Mouse (Mus musculus) right cerebral cortex, postnatal 36 days (tissue): ENCODE measurements at regions not wholly inside any gene's neighbourhood (a gene's known extent, or its start where the extent isn't known, plus 50 kb on each side); places are given as distances from the start of the nearest gene placed in this dataset.
"Not testable (repeated sequence)": the region's sequence is repeated elsewhere in the genome, so short reads cannot be mapped to it uniquely, and the experiment has no call there.

Experiments used
- DNase-seq, 2 experiments: peaks; one replicate each; pipeline ENCODE4 v3.0.0; 2022; ENCODE audit warnings: low spot score in 2 of 2, mixed read lengths in 1 of 2

GRCm38 (mm10) chr15:3909471-3909870, 69.9 kb downstream of the Fbxo4 start:
- DNase-seq, result no peak

DNA sequence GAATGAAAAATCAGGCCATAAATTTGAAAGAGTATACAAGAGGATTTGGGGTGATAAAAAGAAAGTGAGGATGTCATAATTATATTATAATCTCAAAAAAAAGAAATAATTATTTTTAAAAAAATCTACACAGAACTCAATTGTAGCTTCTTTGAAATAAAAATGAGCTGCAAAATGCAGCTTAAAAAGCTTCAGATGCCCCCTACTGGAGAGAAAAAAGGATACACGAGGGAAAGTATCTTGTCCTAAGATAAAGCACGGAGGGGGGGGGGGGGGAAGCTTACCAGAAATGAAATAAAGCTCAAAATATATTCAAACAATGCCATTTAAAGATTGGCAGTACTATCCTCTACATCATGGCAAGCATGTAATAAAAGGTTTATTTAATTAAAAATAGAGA, 70.7 kb downstream of the Fbxo4 start:
- no peak for DNase-seq

- DNase-seq, result no peak
Measured at GRCm38 (mm10) chr15:3905548-3905947, 73.8 kb downstream of the Fbxo4 start.

GRCm38 (mm10) chr15:3878429-3878828, 100.9 kb downstream of the Fbxo4 start:
- no peak for DNase-seq

DNA sequence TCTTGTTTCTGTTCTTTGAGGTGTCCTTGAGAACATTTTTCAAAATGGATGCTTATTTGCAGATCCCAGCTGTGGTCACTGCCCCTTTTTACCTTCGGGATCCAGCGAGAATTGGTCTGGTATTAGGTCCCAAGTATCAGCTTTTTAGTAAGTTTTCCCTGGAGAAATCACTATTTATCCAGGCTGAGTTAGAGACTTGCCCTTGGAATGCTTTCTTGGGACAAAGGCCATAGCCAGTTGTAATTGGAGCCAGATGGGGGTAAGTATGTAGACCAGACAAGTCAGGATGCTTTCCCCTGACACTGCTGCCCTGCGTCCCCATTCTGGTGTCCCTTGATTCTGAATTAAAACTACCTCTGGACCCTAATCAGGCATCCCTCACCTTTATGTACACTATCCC, 101.9 kb downstream of the Fbxo4 start:
- DNase-seq, result no peak

DNA sequence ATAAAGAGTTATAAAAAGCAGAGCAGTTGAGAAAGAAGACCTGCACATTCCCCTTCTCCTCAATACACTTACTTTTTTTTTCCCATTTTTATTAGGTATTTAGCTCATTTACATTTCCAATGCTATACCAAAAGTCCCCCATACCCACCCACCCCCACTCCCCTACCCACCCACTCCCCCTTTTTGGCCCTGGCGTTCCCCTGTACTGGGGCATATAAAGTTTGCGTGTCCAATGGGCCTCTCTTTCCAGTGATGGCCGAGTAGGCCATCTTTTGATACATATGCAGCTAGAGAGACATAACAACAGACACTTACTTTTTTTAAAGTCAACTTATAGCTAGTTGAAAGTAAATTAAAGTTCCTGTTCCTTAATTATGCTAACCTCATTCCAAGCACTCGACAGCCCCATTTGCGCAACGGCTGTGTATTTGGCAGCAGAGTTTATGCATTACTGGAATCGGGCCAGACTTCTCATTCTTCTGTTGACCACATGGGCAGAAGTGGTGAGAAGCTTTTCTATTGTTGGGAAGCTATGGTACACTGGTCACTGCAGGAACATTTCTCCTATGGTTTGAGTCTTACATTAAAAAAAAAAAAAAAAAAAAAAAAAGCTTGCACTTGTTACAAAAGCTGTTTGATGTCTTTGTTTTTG, 104.0 kb downstream of the Fbxo4 start:
- DNase-seq, result not testable (repeated sequence)

DNA sequence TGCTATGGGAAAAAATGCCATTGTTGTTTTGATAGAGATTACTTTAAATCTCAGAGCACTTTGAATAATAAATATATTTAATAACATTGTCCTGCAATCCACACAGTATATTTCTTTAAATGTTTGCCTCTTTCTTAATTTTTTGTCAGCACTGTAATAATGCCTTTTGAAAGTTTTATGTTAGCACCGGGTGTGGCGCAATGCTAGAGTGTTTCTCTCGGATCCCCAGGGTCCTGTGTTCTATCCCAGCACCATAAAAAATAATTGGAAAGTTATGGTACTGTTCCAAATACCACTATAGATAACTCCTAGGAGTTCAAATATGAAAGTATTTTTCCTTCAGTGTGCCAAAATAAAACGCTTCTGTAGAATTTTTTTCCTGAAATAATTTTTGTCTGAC, 147.6 kb downstream of the Fbxo4 start:
- no peak for DNase-seq

- DNase-seq, result no peak
Measured at GRCm38 (mm10) chr15:3805430-3805829, 173.9 kb downstream of the Fbxo4 start.

DNA sequence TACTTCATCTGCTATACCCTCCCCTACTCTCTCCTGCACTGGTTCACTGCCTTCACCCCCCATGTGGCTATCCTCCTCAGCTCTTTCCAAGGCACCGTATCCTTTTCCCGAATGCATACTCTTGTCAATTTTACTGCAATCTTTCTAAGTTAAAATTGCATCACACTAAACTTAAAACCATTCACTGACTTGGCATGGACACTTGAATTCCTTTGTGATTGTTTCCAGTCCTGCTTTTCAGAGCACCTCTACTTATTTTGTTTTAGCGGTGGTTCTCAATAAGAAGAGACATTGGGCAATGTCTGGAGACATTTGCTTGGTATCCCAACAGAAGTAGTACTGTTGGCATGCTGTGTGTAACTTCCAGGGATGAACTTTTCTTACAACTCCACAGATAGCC, 192.6 kb upstream of the Ghr start:
- DNase-seq, result no peak

DNA sequence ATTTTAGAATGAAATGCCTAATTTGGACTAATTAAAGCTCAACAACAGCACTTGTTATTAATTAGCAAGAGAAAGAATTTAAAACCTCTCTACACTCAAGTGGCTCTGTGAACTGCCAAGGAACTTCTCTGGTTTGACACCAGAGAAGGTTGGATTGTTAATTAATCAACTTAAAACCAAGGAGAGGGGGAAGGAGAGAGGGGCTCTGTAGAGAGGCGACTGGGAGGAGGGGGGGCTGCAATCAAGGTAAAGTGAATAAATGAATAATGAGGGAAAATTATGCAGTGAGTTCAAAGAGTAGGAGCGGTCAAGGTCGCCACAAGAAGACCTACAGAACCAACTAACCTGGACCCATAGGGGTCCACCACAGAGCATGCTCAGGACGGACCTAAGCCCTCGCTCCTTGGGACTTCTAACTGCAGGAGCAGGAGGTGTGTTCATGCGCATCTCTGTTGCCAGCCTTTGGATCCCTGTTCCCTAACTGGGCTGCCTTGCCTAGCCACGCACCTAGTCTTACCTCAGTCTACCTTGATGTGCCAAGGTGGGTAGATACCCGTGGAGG, 189.0 kb upstream of the Ghr start:
- DNase-seq, result no peak

DNA sequence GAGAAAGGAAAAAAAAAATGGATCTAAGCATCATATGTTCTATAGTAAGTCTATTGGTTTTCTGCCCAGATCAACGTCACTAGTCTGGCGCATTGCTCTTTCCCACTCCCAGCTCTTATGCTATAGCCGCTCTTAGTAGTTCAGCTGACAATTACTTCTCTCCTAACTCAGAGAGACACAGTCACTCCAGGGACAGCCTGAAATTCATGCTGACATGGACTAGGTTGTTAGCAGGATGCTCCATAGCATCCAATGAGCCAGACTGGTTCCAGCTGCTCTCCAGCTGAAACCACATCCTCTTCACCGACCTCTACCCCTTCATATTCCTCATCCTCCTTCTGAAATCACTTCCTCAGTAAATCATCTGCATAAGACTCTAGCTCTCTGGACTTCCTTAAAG, 187.0 kb upstream of the Ghr start:
- no peak for DNase-seq

- no peak for DNase-seq
Measured at GRCm38 (mm10) chr15:3764726-3765125, 181.4 kb upstream of the Ghr start.

DNA sequence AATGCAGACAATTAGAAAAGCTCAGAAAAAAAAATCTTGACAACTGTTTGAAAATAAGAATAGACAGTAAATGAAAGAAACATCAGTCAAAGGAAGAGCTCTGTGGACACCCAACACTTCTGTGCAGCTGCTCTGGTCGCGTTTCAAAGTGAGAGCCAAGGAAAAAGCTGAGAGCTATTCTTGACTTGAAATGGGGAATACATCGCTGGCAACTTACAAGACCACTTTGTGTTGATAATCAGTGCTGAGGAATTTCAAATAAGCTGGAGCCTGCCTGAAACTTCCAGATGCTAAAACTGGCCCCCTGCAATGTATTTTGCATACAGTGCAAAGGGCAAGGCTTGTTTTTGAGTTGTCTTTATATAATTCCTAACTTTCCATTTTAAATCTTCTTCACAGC, 177.1 kb upstream of the Ghr start:
- no peak for DNase-seq

DNA sequence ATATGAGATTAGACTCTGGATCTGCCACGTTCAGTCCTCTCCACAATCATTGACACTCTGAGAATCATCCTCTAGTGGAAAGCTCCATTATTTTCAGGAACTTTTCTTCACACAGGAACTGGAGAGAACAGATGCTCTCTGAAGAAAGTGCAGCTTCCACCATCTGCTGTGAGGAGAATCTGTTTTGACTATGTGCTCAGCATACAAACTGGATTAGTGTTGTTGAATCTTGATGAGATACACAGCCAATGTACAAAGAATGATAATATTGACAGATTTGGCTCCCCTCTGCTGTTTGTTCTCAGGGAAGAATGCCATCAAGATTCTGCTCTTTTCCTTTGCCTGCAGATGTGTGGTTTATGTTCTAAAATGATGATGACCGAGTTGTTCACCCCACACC, 172.3 kb upstream of the Ghr start:
- DNase-seq, result peak; percentile 5 to 38

GRCm38 (mm10) chr15:3748072-3748471, 164.8 kb upstream of the Ghr start:
- DNase-seq, result not testable (repeated sequence)

GRCm38 (mm10) chr15:3743168-3743814, 160.0 kb upstream of the Ghr start:
- no peak for DNase-seq

GRCm38 (mm10) chr15:3742191-3742590, 158.9 kb upstream of the Ghr start:
- no peak for DNase-seq

GRCm38 (mm10) chr15:3725214-3725613, 141.9 kb upstream of the Ghr start:
- DNase-seq, result no peak

DNA sequence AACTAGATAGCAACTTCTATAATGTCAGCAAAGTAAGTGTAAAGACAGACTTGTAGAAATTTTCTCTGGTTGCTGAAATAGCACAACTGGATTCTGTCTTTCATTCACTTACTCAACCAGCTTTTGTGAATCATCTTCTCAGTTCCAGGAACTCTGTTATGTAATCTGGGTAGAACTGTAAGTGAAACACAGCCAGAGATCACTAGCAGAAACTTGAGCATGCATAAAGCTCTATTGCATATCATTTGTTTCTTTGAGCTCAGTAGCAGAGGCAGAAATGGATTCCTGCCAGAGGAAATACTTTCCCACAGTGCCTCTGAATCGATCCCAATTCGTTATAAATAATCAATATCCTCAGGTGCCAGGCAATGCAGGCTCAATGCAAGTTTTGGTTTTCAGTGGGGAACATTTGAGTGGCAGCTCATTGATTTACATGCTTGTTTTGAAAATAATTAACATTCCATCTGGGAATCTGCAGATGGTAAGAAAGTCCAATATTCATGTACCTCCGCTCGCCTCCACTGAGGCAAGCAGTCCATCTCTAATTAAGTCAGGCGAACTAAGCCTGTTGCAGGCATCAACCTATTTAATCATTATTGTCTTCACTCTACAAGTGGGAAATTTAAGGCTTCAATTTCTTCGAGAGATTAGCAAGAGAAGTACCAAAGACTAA, 137.5 kb upstream of the Ghr start:
- no peak for DNase-seq

GRCm38 (mm10) chr15:3711764-3712163, 128.5 kb upstream of the Ghr start:
- DNase-seq, result no peak

DNA sequence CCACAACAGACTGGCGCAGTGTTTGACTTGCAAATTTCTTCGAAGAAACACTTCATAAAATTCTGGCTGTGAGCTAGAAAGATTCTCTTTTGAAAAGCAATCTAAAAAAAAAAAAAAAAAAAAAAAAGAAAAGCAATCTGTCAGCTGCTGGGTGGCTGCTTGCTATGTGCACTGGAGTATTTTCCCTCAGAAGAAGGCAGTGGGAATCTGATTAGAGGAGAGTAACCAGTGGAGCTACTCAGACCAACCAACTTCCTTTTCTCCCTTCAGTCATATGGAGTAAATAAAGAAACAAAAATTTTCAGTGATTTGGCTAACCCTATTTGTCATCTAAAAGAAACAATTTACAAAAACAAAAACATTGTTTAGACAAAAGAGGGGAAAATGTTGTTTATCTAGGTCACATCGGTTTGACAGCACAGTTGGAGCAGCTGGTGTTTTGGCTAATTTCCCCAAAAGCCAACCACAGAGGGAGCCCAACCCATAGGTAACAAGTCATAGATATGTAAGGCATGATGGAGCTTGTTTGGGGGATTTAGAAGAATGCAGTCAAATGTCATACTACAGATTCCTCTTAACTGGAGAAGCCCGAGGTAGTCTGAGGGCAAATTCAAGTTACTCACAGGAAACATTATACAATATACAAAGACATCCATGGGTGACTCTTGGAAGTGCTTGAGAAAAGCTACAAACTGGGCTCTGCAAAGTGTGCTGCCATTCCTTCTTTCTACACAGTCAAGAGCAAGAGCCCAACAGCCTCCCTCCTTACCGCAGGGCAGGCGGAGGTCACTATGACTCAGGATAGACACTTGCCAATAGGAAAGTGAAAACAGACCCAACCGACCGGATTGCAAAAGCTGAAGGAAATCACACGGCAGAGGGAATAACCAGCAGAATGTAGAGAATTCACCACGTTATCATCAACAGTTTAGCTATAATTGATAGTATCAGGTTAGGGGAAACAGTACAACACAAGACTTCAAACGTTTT, 124.1 kb upstream of the Ghr start:
- no peak for DNase-seq
